Comparison of ENCODE assay signal across 8 mouse cellular contexts in genomic region chr9:33856169-33856568, GRCm38 (mm10).
DNase-seq lines count a peak whose midpoint lies in the region; ATAC-seq and TF ChIP-seq lines count a peak whose summit lies in the region.

No protein-coding gene starts in this region.

- intact Hi-C loops in heart, adult 2 months (cut with DNase I): loop anchor here (5.0 to 10.0 kb wide), 2 partner anchors 79 to 1161 kb away; no protein-coding TSS in a partner anchor

- WGBS in heart, adult 2 months: 38% methylated on average over 2 of the region's 2 CpGs
- 35% methylated on average over 2 of the region's 2 CpGs for WGBS in heart, embryonic 11.5 days (ENCODE audit: insufficient replicate concordance)
- 42% methylated on average over 2 of the region's 2 CpGs for WGBS in limb, embryonic 14.5 days
- WGBS in hindbrain, embryonic 12.5 days: 47% methylated on average over 2 of the region's 2 CpGs

- DNase-seq in heart, adult 2 months: peak; percentile 5 to 30
- peak; percentile 10 to 32 for DNase-seq in right cerebral cortex, adult 2 months (ENCODE audit: low spot score in 2 of 2)
- DNase-seq in right cerebral cortex, postnatal 25 days: no peak
- peak; percentile 21 to 54 for DNase-seq in cerebellum, postnatal 25 days
- peak; percentile 15 for DNase-seq in limb, embryonic 14.5 days (ENCODE audit: low spot score)
- no peak for DNase-seq in natural killer cell, adult 2 months (ENCODE audit: low spot score in 2 of 2)

- H3K4me1 ChIP-seq in heart, adult 2 months (ENCODE audit: control insufficient read depth, insufficient read depth, low read length): no peaks in the 10 kb centered on the region
- H3K4me1 ChIP-seq in heart, embryonic 11.5 days (ENCODE audit: control insufficient read depth, insufficient read depth, low read length): no peaks in the 10 kb centered on the region; the same call in 1 of the 2 replicates
- H3K4me1 ChIP-seq in limb, embryonic 14.5 days (ENCODE audit: control insufficient read depth, insufficient read depth, low read length): no peaks in the 10 kb centered on the region
- H3K4me1 ChIP-seq in hindbrain, embryonic 12.5 days: no peaks in the 10 kb centered on the region

- TF ChIP-seq POLR2A in heart, adult 2 months (IDR thresholded peaks at IDR 0.05; ENCODE audit: insufficient read depth, low read depth, low read length): no peak
- no peak for TF ChIP-seq POLR2A in limb, embryonic 14.5 days (IDR thresholded peaks at IDR 0.05; ENCODE audit: borderline replicate concordance, extremely low read depth, insufficient read depth, insufficient read length)

- TF ChIP-seq EP300 in heart, adult 2 months (IDR thresholded peaks at IDR 0.05; ENCODE audit: insufficient read depth, low read depth, low read length): no peak

- H3K9ac ChIP-seq in heart, adult 2 months (ENCODE audit: low read depth, low read length): no peak overlapping the region
- no peak overlapping the region for H3K9ac ChIP-seq in heart, embryonic 11.5 days (ENCODE audit: low read depth, low read length)
- no peak overlapping the region for H3K9ac ChIP-seq in limb, embryonic 14.5 days (ENCODE audit: low read depth, low read length, severe bottlenecking)
- no peak overlapping the region for H3K9ac ChIP-seq in hindbrain, embryonic 12.5 days

- no peaks in the 10 kb centered on the region for H3K27me3 ChIP-seq in heart, adult 2 months (ENCODE audit: control insufficient read depth, insufficient read depth, low read length)
- H3K27me3 ChIP-seq in heart, embryonic 11.5 days (ENCODE audit: control insufficient read depth, insufficient read depth, low read length): no peaks in the 10 kb centered on the region
- H3K27me3 ChIP-seq in limb, embryonic 14.5 days (ENCODE audit: control insufficient read depth, insufficient read depth, low read length): no peaks in the 10 kb centered on the region
- no peaks in the 10 kb centered on the region for H3K27me3 ChIP-seq in hindbrain, embryonic 12.5 days

- no peak overlapping the region for H3K27ac ChIP-seq in heart, adult 2 months
- no peak overlapping the region for H3K27ac ChIP-seq in heart, embryonic 11.5 days (ENCODE audit: low read depth, low read length)
- no peak overlapping the region for H3K27ac ChIP-seq in limb, embryonic 14.5 days (replicated peaks; ENCODE audit: low read depth, low read length)
- no peak overlapping the region for H3K27ac ChIP-seq in hindbrain, embryonic 12.5 days

- H3K4me3 ChIP-seq in heart, adult 2 months: no peak overlapping the region
- H3K4me3 ChIP-seq in heart, embryonic 11.5 days (ENCODE audit: low read depth, low read length): no peak overlapping the region
- H3K4me3 ChIP-seq in limb, embryonic 14.5 days (replicated peaks; ENCODE audit: low read length): no peak overlapping the region
- H3K4me3 ChIP-seq in hindbrain, embryonic 12.5 days: no peak overlapping the region

- H3K79me2 ChIP-seq in heart, adult 2 months (replicated peaks; ENCODE audit: control insufficient read depth, insufficient read depth, low read length): no peaks in the 10 kb centered on the region

- no peak overlapping the region for H3K4me2 ChIP-seq in heart, embryonic 11.5 days
- no peak overlapping the region for H3K4me2 ChIP-seq in limb, embryonic 14.5 days (replicated peaks; ENCODE audit: low read depth, low read length, severe bottlenecking)
- no peak overlapping the region for H3K4me2 ChIP-seq in hindbrain, embryonic 12.5 days (replicated peaks)

- TF ChIP-seq CTCF in heart, adult 2 months (IDR thresholded peaks at IDR 0.05): peak; percentile 65

- no peak for ATAC-seq in heart, embryonic 11.5 days (replicated peaks; ENCODE audit: insufficient number of reproducible peaks, low FRiP score, low TSS enrichment)
- no peak for ATAC-seq in limb, embryonic 14.5 days (ENCODE audit: low FRiP score, low read depth)
- ATAC-seq in hindbrain, embryonic 12.5 days (ENCODE audit: low FRiP score): no peak

- no peaks in the 10 kb centered on the region for H3K36me3 ChIP-seq in heart, adult 2 months (ENCODE audit: control insufficient read depth, insufficient read depth, low read length)
- no peaks in the 10 kb centered on the region for H3K36me3 ChIP-seq in heart, embryonic 11.5 days (ENCODE audit: control insufficient read depth, insufficient read depth, low read length)
- H3K36me3 ChIP-seq in limb, embryonic 14.5 days (ENCODE audit: control insufficient read depth, insufficient read depth, low read length): no peaks in the 10 kb centered on the region
- no peaks in the 10 kb centered on the region for H3K36me3 ChIP-seq in hindbrain, embryonic 12.5 days

- H3K9me3 ChIP-seq in heart, embryonic 11.5 days (replicated peaks; ENCODE audit: control insufficient read depth, low read length): no peaks in the 10 kb centered on the region
- H3K9me3 ChIP-seq in limb, embryonic 14.5 days (ENCODE audit: control insufficient read depth, low read length): no peaks in the 10 kb centered on the region
- H3K9me3 ChIP-seq in hindbrain, embryonic 12.5 days (replicated peaks): no peaks in the 10 kb centered on the region

Comparison
In these comparisons a context has a peak if more than half of its experiments do, and no peak if none do; other contexts are left out.
1. DNase-seq: peak in heart, adult 2 months (2 of 2), right cerebral cortex, adult 2 months (2 of 2), cerebellum, postnatal 25 days (2 of 2) and limb, embryonic 14.5 days (single experiment); none in right cerebral cortex, postnatal 25 days (single experiment) and natural killer cell, adult 2 months (0 of 2).